ENCODE assay signal across 9 mouse cellular contexts in genomic region chr3:63899309-63899695, GRCm38 (mm10). TPM values are rescaled to one million over a fixed set of nuclear protein-coding genes. Genes with fewer than 3 reads are reported as not detected.
DNase-seq lines count a peak whose midpoint lies in the region; ATAC-seq and TF ChIP-seq lines count a peak whose summit lies in the region.
"Had no signal": no experiment of that assay in that cellular context is flagged by ENCODE, and none has a peak within 500 bp of the region (broad histone marks: within the 10 kb centered on the region; RNA-seq: fewer than 3 reads in every experiment).

Plch1 (minus strand) TSS chr3:63899472.

- H3K4me3 ChIP-seq in bone marrow macrophage, adult 2 months (ENCODE audit: insufficient read depth, low read length): peak within 1 kb of the TSS; percentile 71
- peak within 1 kb of the TSS; percentile 78 for H3K4me3 ChIP-seq in forebrain, embryonic 12.5 days (replicated peaks)
- H3K4me3 ChIP-seq in hindbrain, postnatal 0 days (ENCODE audit: low read length): peak within 1 kb of the TSS; percentile 85
- H3K4me3 ChIP-seq in limb, embryonic 12.5 days (replicated peaks): peak within 1 kb of the TSS; percentile 60
- H3K4me3 ChIP-seq in midbrain, embryonic 11.5 days (ENCODE audit: low read depth, low read length): peak within 1 kb of the TSS; percentile 81
- peak within 1 kb of the TSS; percentile 89 for H3K4me3 ChIP-seq in testis, adult 2 months (ENCODE audit: control insufficient read depth, low read depth, low read length)

- no peaks in the 10 kb centered on the region for H3K9me3 ChIP-seq in forebrain, embryonic 12.5 days
- H3K9me3 ChIP-seq in hindbrain, postnatal 0 days (ENCODE audit: low read length): no peaks in the 10 kb centered on the region
- H3K9me3 ChIP-seq in limb, embryonic 12.5 days: no peaks in the 10 kb centered on the region
- no peaks in the 10 kb centered on the region for H3K9me3 ChIP-seq in midbrain, embryonic 11.5 days (ENCODE audit: control insufficient read depth, low read length)

- no peaks in the 10 kb centered on the region for H3K36me3 ChIP-seq in forebrain, embryonic 12.5 days (replicated peaks)
- no peaks in the 10 kb centered on the region for H3K36me3 ChIP-seq in hindbrain, postnatal 0 days (ENCODE audit: insufficient read depth, low read length)
- H3K36me3 ChIP-seq in limb, embryonic 12.5 days: no peaks in the 10 kb centered on the region
- H3K36me3 ChIP-seq in midbrain, embryonic 11.5 days (ENCODE audit: control insufficient read depth, insufficient read depth, low read length): no peaks in the 10 kb centered on the region
- H3K36me3 ChIP-seq in testis, adult 2 months (ENCODE audit: control insufficient read depth, insufficient read depth, low read length): no peaks in the 10 kb centered on the region

- H3K27ac ChIP-seq in bone marrow macrophage, adult 2 months (ENCODE audit: insufficient read depth, low read depth, low read length): no peak within 1 kb of the TSS
- H3K27ac ChIP-seq in forebrain, embryonic 12.5 days: peak within 1 kb of the TSS; percentile 94
- H3K27ac ChIP-seq in hindbrain, postnatal 0 days: peak within 1 kb of the TSS; percentile 77
- H3K27ac ChIP-seq in limb, embryonic 12.5 days: no peak within 1 kb of the TSS
- H3K27ac ChIP-seq in midbrain, embryonic 11.5 days (ENCODE audit: low read depth, low read length): peak within 1 kb of the TSS; percentile 95
- peak within 1 kb of the TSS; percentile 72 for H3K27ac ChIP-seq in testis, adult 2 months (ENCODE audit: control insufficient read depth, insufficient read depth, low read depth, low read length)

- WGBS in forebrain, embryonic 12.5 days: under 1% methylated on average over 12 of the region's 12 CpGs
- under 1% methylated on average over 12 of the region's 12 CpGs for WGBS in hindbrain, postnatal 0 days
- WGBS in limb, embryonic 12.5 days: under 1% methylated on average over 12 of the region's 12 CpGs
- 0% methylated on average over 12 of the region's 12 CpGs for WGBS in midbrain, embryonic 11.5 days

- peak within 1 kb of the TSS; percentile 76 for H3K4me2 ChIP-seq in forebrain, embryonic 12.5 days
- peak within 1 kb of the TSS; percentile 98 for H3K4me2 ChIP-seq in hindbrain, postnatal 0 days (ENCODE audit: low read depth, low read length)
- peak within 1 kb of the TSS; percentile 100 for H3K4me2 ChIP-seq in limb, embryonic 12.5 days
- H3K4me2 ChIP-seq in midbrain, embryonic 11.5 days: peak within 1 kb of the TSS; percentile 77

- peak; percentile 14 for DNase-seq in gastrocnemius, postnatal 14 days
- DNase-seq in gastrocnemius, postnatal 36 days: no peak
- DNase-seq in hindbrain, postnatal 0 days (ENCODE audit: low spot score): peak; percentile 86
- peak; percentile 99 for DNase-seq in midbrain, embryonic 11.5 days (ENCODE audit: low spot score, missing footprints)

- peak within 1 kb of the TSS; percentile 87 for H3K9ac ChIP-seq in forebrain, embryonic 12.5 days
- H3K9ac ChIP-seq in hindbrain, postnatal 0 days (replicated peaks; ENCODE audit: low read length): peak within 1 kb of the TSS; percentile 67
- peak within 1 kb of the TSS; percentile 53 for H3K9ac ChIP-seq in limb, embryonic 12.5 days (replicated peaks)
- peak within 1 kb of the TSS; percentile 94 for H3K9ac ChIP-seq in midbrain, embryonic 11.5 days (ENCODE audit: low read length)

- H3K27me3 ChIP-seq in forebrain, embryonic 12.5 days: no peaks in the 10 kb centered on the region
- no peaks in the 10 kb centered on the region for H3K27me3 ChIP-seq in hindbrain, postnatal 0 days (ENCODE audit: insufficient read depth, low read length)
- peaks cover 16% of the 10 kb centered on the region for H3K27me3 ChIP-seq in limb, embryonic 12.5 days
- H3K27me3 ChIP-seq in midbrain, embryonic 11.5 days (ENCODE audit: control insufficient read depth, insufficient read depth, low read length): no peaks in the 10 kb centered on the region
- no peaks in the 10 kb centered on the region for H3K27me3 ChIP-seq in testis, adult 2 months (ENCODE audit: control insufficient read depth, insufficient read depth, low read length)
- H3K27me3 ChIP-seq: CH12.LX had no signal

- H3K4me1 ChIP-seq in bone marrow macrophage, adult 2 months (ENCODE audit: control insufficient read depth, insufficient read depth, low read length): no peaks in the 10 kb centered on the region
- H3K4me1 ChIP-seq in forebrain, embryonic 12.5 days: peaks cover 49% of the 10 kb centered on the region
- H3K4me1 ChIP-seq in hindbrain, postnatal 0 days (ENCODE audit: insufficient read depth, low read length): 0 out of 2 replicates have a peak, but pooled peaks cover 6% of the 10 kb centered on the region
- H3K4me1 ChIP-seq in limb, embryonic 12.5 days (replicated peaks): peaks cover 6% of the 10 kb centered on the region
- H3K4me1 ChIP-seq in midbrain, embryonic 11.5 days (ENCODE audit: control insufficient read depth, insufficient read depth, low read length): peaks cover 28% of the 10 kb centered on the region
- peaks cover 8% of the 10 kb centered on the region for H3K4me1 ChIP-seq in testis, adult 2 months (ENCODE audit: control insufficient read depth, insufficient read depth, low read length)

- TF ChIP-seq CTCF in bone marrow macrophage, adult 2 months (IDR thresholded peaks at IDR 0.05; ENCODE audit: low read depth, low read length): no peak
- TF ChIP-seq CTCF in hindbrain, postnatal 0 days (IDR thresholded peaks at IDR 0.05; ENCODE audit: low read depth): no peak
- TF ChIP-seq CTCF in testis, adult 2 months (IDR thresholded peaks at IDR 0.05; ENCODE audit: control insufficient read depth, insufficient read depth, insufficient replicate concordance, low read depth, low read length): no peak

- peak; percentile 78 for ATAC-seq in forebrain, embryonic 12.5 days (ENCODE audit: low FRiP score)
- ATAC-seq in hindbrain, postnatal 0 days: peak; percentile 86
- peak; percentile 60 for ATAC-seq in limb, embryonic 12.5 days (ENCODE audit: insufficient number of reproducible peaks, insufficient read depth, low FRiP score, low TSS enrichment, low read depth)
- ATAC-seq in midbrain, embryonic 11.5 days (ENCODE audit: low FRiP score): peak; percentile 82

- intact Hi-C loops in gastrocnemius, postnatal 14 days (cut with DNase I; ENCODE audit: low total_unique reads): no loop called here
- intact Hi-C loops in gastrocnemius, postnatal 36 days (cut with DNase I): no loop called here

- no peak for TF ChIP-seq POLR2A in bone marrow macrophage, adult 2 months (IDR thresholded peaks at IDR 0.05; ENCODE audit: borderline replicate concordance, low read depth, low read length)
- TF ChIP-seq POLR2A in testis, adult 2 months (IDR thresholded peaks at IDR 0.05; ENCODE audit: control insufficient read depth, low read depth, low read length): no peak

RNA-seq across cellular contexts. Expression of gene Plch1, which starts in this region (rescaled TPM):
- total RNA-seq in gastrocnemius, postnatal 14 days (2021): under 1 TPM in 1 of 2 experiments, not detected in 1; 0.10 TPM
- not detected for total RNA-seq in gastrocnemius, postnatal 36 days (2021)
- polyA plus RNA-seq in bone marrow macrophage, adult 2 months (2012; ENCODE audit: insufficient read depth, insufficient read length, missing spikeins): not detected in 2 replicates
- polyA plus RNA-seq in forebrain, embryonic 12.5 days (2016; fragmentation: Nextera tagmentation; extraction: Ambion mirVana): 25.0 and 26.0 TPM in 2 replicates
- total RNA-seq in hindbrain, postnatal 0 days (2014; rRNA removed): 10.7 and 11.7 TPM in 2 replicates
- polyA plus RNA-seq in hindbrain, postnatal 0 days (2015; fragmentation: Nextera tagmentation; extraction: Ambion mirVana): 3.7 and 4.1 TPM in 2 replicates
- polyA plus RNA-seq in limb, embryonic 12.5 days (2016; fragmentation: Nextera tagmentation; extraction: Ambion mirVana): 1.5 and 2.0 TPM in 2 replicates
- polyA plus RNA-seq in midbrain, embryonic 11.5 days (2014; fragmentation: Nextera tagmentation; extraction: Ambion mirVana): 38.7 and 43.6 TPM in 2 replicates
- polyA plus RNA-seq in testis, adult 2 months (2012; rRNA removed): 0.23 and 0.26 TPM in 2 replicates

Comparison
In these comparisons a context has a peak if more than half of its experiments do, and no peak if none do; other contexts are left out.
1. RNA of gene Plch1 (total RNA-seq): 10.7 to 11.7 TPM in hindbrain, postnatal 0 days; 0.10 TPM in gastrocnemius, postnatal 14 days and not detected in gastrocnemius, postnatal 36 days; every median in the first group is over 10 times any median in the second.
2. Peak in DNase-seq in gastrocnemius, postnatal 14 days; RNA of the gene not detected or under 1 TPM.
3. DNase-seq: peak in hindbrain, postnatal 0 days (single experiment) and midbrain, embryonic 11.5 days (single experiment); none in gastrocnemius, postnatal 36 days (0 of 2).
4. H3K27ac ChIP-seq: peak in forebrain, embryonic 12.5 days (single experiment), hindbrain, postnatal 0 days (single experiment), midbrain, embryonic 11.5 days (single experiment) and testis, adult 2 months (single experiment); none in bone marrow macrophage, adult 2 months (single experiment) and limb, embryonic 12.5 days (single experiment).
5. Peak in every context shown above with its lines, with median percentiles within 50 percentile points of each other: H3K4me3 ChIP-seq, ATAC-seq, H3K4me2 ChIP-seq and H3K9ac ChIP-seq.